Mouse (Mus musculus) kidney, postnatal 0 days (tissue): ENCODE measurements around the gene Slc4a5. TPM values are rescaled to one million over a fixed set of nuclear protein-coding genes. Genes with fewer than 3 reads are reported as not detected.

Experiments used
- ATAC-seq: fragments of 200-750 bp; cut with Nextera tagmentation; replicated peaks from 2 replicates; pipeline ENCODE4 v1.8.0; 2017; ENCODE audit warnings: low read depth, moderate number of reproducible peaks, moderate TSS enrichment, moderate library complexity; ENCODE audit not compliant: low FRiP score
- DNase-seq: peaks from one replicate; pipeline ENCODE4 v3.0.0-alpha.2; 2016; ENCODE audit warnings: low spot score
- H3K27ac ChIP-seq: fragments of 300-500 bp; sonication (generic); 2 replicates; pipeline ENCODE4 v1.5.1; 2014; ENCODE audit warnings: mild to moderate bottlenecking
- H3K27me3 ChIP-seq: fragments of 300-500 bp; sonication (generic); 2 replicates; pipeline ENCODE4 v1.6.1; 2014; ENCODE audit warnings: low read length, mixed read lengths; ENCODE audit not compliant: insufficient read depth
- H3K36me3 ChIP-seq: fragments of 300-500 bp; sonication (generic); 2 replicates; pipeline ENCODE4 v1.6.1; 2014; ENCODE audit warnings: low read length, mixed read lengths; ENCODE audit not compliant: insufficient read depth
- H3K4me1 ChIP-seq: fragments of 300-500 bp; sonication (generic); replicated peaks from 2 replicates; pipeline ENCODE4 v1.6.1; 2014; ENCODE audit warnings: antibody characterized with exemption, low read length, mixed read lengths; ENCODE audit not compliant: insufficient read depth
- H3K4me2 ChIP-seq: fragments of 300-500 bp; sonication (generic); 2 replicates; pipeline ENCODE4 v1.6.1; 2014; ENCODE audit warnings: mild to moderate bottlenecking, low read length, moderate library complexity, mixed read lengths
- H3K4me3 ChIP-seq: fragments of 300-500 bp; sonication (generic); replicated peaks from 2 replicates; pipeline ENCODE4 v1.5.1; 2014; ENCODE audit warnings: low read depth, low read length
- H3K9ac ChIP-seq: fragments of 300-500 bp; sonication (generic); 2 replicates; pipeline ENCODE4 v1.6.1; 2014; ENCODE audit warnings: low read depth, low read length
- H3K9me3 ChIP-seq: fragments of 300-500 bp; sonication (generic); replicated peaks from 2 replicates; pipeline ENCODE4 v1.6.1; 2016; ENCODE audit warnings: low read length, inconsistent platforms, mixed read lengths
- CTCF ChIP-seq: IDR thresholded peaks from 2 replicates; pipeline ENCODE4 v1.5.1; 2016; ENCODE audit warnings: antibody characterized with exemption, low read depth, mild to moderate bottlenecking, moderate library complexity
- WGBS: fragments of 180-500 bp; shearing (Covaris S2); extraction: QIAGEN DNeasy Blood & Tissue Kit; methylation state at CpG from one replicate; pipeline ENCODE4 v1.1.7; 2014; 5-methylcytosine and 5-hydroxymethylcytosine counted together
- polyA plus RNA-seq: library from polyadenylated mRNA; unstranded; fragments of >200 nt; fragmentation: Nextera tagmentation; extraction: Ambion mirVana; gene quantifications from 2 replicates; pipeline ENCODE4 v1.2.1, GENCODE M21; 2015

Slc4a5 gene
- polyA plus RNA-seq, 1 experiment from 2014 or later, result 0.86 TPM

DNA sequence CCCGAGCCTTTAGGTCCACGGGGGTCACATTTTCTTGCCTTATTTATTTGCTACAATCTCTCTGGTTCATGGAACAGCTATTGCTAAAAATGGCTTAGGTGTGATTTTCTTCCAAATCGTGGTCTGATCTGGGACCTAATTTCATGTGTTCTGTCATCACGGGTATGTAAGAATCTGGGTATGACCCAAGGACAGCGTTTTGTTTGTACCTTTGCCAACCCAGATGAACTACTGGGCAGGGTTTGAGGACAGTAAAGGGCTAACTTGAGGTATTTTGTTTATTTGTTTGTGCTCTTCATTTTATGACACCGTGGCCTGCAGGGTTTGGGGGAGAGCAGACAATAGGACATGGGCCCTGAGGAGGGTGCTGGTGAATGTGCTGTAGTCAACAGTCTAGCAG is 39.0 kb upstream of the Slc4a5 start:
- Histone ChIP-seq H3K9me3 (no peaks in the 10 kb centered on the region), H3K9ac (no peak overlapping the region), H3K4me3 (no peak overlapping the region), H3K36me3 (0 out of 2 replicates have a peak, but pooled peaks cover 9% of the 10 kb centered on the region), H3K27me3 (no peaks in the 10 kb centered on the region), H3K4me1 (peaks cover 10% of the 10 kb centered on the region), H3K4me2 (no peak overlapping the region), H3K27ac (no peak overlapping the region)
- no peak for TF ChIP-seq CTCF
- DNase-seq (no peak), ATAC-seq (no peak)
- WGBS, result 80% methylated on average over 6 of the region's 6 CpGs

DNA sequence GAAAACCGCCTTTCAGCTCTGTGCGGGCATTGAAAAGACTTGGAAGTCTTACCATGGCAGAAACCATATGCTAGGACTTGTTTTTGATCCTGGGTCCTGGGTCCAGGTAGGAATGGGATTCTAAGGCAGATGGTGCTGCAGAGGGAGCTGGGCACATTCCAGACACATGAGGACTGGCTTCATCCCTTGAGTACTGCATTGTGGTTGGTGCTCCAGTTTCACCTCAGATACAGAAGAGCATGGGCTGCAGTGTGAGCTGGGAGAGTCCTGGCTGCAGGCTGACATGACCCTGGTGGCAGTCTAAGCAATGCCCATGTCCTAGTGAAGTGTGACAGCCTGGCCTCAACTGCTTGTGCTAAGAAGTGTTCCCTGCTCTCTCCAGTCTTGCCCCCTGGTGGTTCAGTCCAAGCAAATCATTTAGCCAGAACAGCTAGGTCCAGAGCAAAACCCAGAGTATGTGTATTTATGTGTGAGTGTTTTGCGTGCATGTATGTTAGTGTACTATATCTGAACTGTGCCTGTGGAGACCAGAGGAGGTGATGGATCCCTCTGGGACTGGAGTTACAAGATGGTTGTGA is 34.7 kb upstream of the Slc4a5 start:
- DNase-seq (peak; percentile 68), ATAC-seq (no peak)

DNA sequence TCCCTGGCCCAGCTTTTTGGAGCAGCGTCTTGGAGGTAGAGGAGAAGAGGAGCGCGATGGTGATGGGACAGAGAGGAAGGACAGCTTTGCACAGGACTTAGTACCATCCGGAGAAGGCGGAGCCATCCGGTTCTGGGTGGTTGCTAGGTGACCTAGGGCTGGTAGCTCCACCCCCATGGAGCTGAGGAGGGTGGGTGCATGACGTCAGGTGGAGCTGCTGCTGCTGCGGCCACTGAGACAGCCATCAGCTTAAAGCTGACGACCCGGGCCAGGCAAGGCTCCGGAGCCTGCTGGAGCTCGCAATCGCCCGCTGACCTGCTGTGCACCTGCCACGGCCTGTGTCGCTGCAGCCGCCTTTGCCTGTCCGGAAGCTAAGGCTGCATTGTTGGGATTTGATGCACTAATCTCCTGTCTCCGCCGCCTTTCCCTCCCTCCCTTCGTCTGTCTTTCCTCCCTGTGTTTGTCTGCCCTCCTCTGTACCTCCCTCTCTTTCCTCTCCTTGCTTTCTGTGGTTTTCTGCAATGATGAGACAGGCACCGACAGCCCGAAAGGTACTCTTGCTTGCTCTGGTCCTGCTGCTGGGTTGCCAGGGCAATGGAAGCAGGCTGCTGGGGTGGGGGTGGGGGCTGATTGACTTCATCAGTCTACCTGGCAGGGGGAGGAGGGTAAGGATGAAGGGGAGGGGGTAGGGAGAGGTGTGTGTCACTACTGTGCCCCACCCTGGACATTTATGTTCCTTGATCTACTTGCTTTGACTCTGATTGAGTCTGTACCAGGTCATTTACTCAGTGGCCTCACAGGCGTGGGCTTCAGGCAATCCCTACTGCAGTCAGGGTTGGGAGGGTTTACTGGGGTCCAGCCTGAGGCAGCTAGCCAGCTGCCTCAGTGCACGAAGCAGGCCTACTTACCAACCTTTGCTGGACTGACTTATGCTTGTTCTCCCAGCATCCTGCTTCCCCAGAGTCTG is 33.5 kb upstream of the Slc4a5 start:
- peak; percentile 79 for DNase-seq
- Histone ChIP-seq H3K9ac (no peak overlapping the region), H3K4me3 (no peak overlapping the region), H3K4me2 (peak overlapping the region; percentile 34), H3K4me1 (peaks cover 9% of the 10 kb centered on the region; the same call in 1 of the 2 replicates), H3K27me3 (no peaks in the 10 kb centered on the region), H3K27ac (no peak overlapping the region), H3K9me3 (no peaks in the 10 kb centered on the region), H3K36me3 (peaks cover 32% of the 10 kb centered on the region)
- no peak for TF ChIP-seq CTCF
- WGBS, result 18% methylated on average over 25 of the region's 25 CpGs
- peak; percentile 78 for ATAC-seq

More for the DNA sequence above, 34.7 kb upstream of the Slc4a5 start:
- no peak overlapping the region for H3K27ac ChIP-seq
- WGBS, result 83% methylated on average over 3 of the region's 3 CpGs
- H3K4me1 ChIP-seq, result peaks cover 9% of the 10 kb centered on the region; the same call in 1 of the 2 replicates
- no peaks in the 10 kb centered on the region for H3K27me3 ChIP-seq
- H3K36me3 ChIP-seq, result peaks cover 20% of the 10 kb centered on the region
- peak; percentile 73 for TF ChIP-seq CTCF
- no peak overlapping the region for H3K4me3 ChIP-seq
- H3K4me2 ChIP-seq, result no peak overlapping the region
- no peak overlapping the region for H3K9ac ChIP-seq
- no peaks in the 10 kb centered on the region for H3K9me3 ChIP-seq

DNA sequence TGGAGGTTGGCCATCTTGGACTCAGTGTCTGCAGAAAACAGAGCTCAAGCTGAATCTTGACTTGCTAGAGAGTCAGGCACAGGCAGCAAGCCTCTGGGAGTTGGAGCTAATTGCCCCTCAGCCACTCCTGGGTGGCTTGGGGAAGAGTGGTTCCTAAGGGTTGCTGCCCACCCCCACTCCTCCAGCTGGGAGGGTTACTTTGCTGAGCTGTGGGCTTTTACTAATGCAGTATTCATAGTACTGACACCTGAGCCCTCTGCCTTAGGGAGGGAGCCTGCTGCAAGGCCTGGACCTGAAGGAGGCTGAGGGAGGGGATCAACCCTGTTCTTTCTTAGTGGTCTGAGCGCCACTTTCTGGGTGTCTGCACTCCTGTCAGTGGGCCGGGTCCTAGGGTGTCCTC is 32.7 kb upstream of the Slc4a5 start:
- H3K27ac ChIP-seq, result no peak overlapping the region
- no peaks in the 10 kb centered on the region for H3K9me3 ChIP-seq
- 87% methylated on average over 2 of the region's 2 CpGs for WGBS
- TF ChIP-seq CTCF, result no peak
- DNase-seq (no peak), ATAC-seq (no peak)
- peaks cover 9% of the 10 kb centered on the region; the same call in 1 of the 2 replicates for H3K4me1 ChIP-seq
- no peak overlapping the region for H3K4me3 ChIP-seq
- H3K9ac ChIP-seq, result no peak overlapping the region
- H3K36me3 ChIP-seq, result peaks cover 39% of the 10 kb centered on the region
- H3K27me3 ChIP-seq, result no peaks in the 10 kb centered on the region
- no peak overlapping the region for H3K4me2 ChIP-seq

DNA sequence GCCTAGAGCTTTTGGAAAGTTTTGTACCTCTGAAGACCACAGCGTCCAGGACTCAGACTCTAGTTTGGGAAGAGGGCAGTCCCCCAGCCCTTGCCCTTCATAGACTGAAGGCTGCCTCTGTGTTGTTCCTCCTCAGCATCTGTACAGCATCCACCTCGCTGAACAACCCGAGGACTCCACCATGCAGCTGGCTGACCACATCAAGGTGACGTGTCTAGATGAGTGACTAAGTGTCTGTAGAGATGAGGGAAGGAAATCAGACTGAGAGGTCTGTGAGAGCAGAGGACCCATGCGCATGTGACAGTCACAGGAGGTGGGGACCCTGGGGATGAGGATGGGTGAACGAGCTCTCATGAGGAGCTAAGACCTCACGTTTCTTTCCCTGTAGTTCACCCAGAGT is 26.1 kb upstream of the Slc4a5 start:
- no peak overlapping the region for H3K27ac ChIP-seq

DNA sequence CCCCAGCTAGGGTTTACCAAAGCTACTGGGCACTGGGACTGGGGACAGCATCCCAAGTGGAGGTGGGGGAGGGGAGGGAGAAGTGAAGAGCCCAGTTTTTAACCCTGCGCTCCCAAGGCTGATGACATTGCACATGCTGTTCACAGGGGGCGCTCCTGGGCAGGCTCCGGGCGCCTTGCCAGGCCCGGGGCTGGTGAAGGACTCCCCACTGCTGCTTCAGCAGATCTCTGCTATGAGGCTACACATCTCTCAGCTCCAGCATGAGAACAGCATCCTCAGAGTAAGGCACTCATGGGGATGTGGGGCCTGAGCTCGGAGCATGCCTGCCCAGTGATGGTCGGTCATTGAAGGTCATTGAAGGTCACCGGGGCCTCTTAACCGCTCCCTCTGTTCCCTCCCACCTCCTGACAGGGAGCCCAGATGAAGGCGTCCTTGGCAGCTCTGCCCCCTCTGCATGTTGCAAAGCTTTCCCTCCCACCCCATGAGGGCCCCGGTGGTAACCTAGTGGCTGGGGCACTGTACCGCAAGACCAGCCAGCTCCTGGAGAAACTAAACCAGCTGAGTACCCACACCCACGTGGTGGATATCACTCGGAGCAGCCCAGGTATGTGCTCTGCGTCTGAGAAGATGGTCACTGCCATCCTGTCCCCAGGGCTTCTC is 22.2 kb upstream of the Slc4a5 start:
- ATAC-seq, result peak; percentile 22; the same call in 1 of the 2 replicates
- Histone ChIP-seq H3K36me3 (peaks cover 73% of the 10 kb centered on the region), H3K9ac (no peak overlapping the region), H3K4me3 (no peak overlapping the region), H3K4me1 (no peaks in the 10 kb centered on the region), H3K27me3 (no peaks in the 10 kb centered on the region), H3K4me2 (no peak overlapping the region), H3K27ac (no peak overlapping the region), H3K9me3 (no peaks in the 10 kb centered on the region)
- peak; percentile 25 for DNase-seq
- WGBS, result 51% methylated on average over 15 of the region's 15 CpGs
- peak; percentile 42 for TF ChIP-seq CTCF

More for the DNA sequence above, 26.1 kb upstream of the Slc4a5 start:
- Histone ChIP-seq H3K27me3 (no peaks in the 10 kb centered on the region), H3K4me3 (no peak overlapping the region), H3K36me3 (peaks cover 95% of the 10 kb centered on the region), H3K4me2 (no peak overlapping the region), H3K9me3 (no peaks in the 10 kb centered on the region), H3K9ac (no peak overlapping the region), H3K4me1 (no peaks in the 10 kb centered on the region)
- no peak for TF ChIP-seq CTCF
- no peak for DNase-seq
- ATAC-seq, result no peak
- WGBS, result 93% methylated on average over 7 of the region's 7 CpGs
